19 mouse cellular contexts compared by ENCODE assay signal in the genomic region with DNA sequence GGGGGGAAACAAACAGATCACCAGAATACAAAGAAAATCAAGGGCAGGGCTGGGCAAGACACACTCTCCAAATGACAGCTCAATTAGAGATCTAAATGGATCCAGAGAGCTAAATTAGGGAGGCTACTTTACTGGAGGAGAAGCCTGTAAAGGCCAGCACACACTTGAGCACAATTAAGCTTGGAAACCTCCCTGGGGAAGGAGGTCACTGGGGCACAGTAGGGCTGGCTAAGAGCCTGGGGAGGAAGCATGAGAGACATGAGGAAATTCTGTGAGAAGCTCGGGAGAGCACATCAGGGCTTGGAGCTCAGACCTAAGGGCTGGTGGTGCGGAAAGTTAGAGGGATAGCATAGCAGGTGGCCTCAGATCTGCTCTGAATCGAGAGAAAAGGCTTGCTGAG. TPM values are rescaled to one million over a fixed set of nuclear protein-coding genes. Genes with fewer than 3 reads are reported as not detected.
DNase-seq lines count a peak whose midpoint lies in the region; ATAC-seq and TF ChIP-seq lines count a peak whose summit lies in the region.
"Had no signal": no experiment of that assay in that cellular context is flagged by ENCODE, and none has a peak within 500 bp of the region (broad histone marks: within the 10 kb centered on the region; RNA-seq: fewer than 3 reads in every experiment).

No protein-coding gene starts in this region.

- no peak for TF ChIP-seq POLR2A in brain, embryonic 14.5 days (IDR thresholded peaks at IDR 0.05; ENCODE audit: borderline replicate concordance, extremely low read depth, insufficient read depth, insufficient read length, poor library complexity, severe bottlenecking)

- no peak overlapping the region for H3K4me2 ChIP-seq in embryonic facial prominence, embryonic 14.5 days (ENCODE audit: low read depth, low read length)
- H3K4me2 ChIP-seq: forebrain, embryonic 13.5 days; limb, embryonic 12.5 days; liver, embryonic 15.5 days had no signal

- TF ChIP-seq CTCF in brain, embryonic 14.5 days (IDR thresholded peaks at IDR 0.05; ENCODE audit: borderline replicate concordance, extremely low read depth, insufficient read depth, insufficient read length) = no peak

- H3K4me1 ChIP-seq in embryonic facial prominence, embryonic 14.5 days (ENCODE audit: control insufficient read depth, insufficient read depth, low read length) = no peaks in the 10 kb centered on the region
- H3K4me1 ChIP-seq: forebrain, embryonic 13.5 days; limb, embryonic 12.5 days; liver, embryonic 15.5 days had no signal

- peak; percentile 4 for DNase-seq in gastrocnemius, postnatal 10 days
- no peak for DNase-seq in gastrocnemius, postnatal 14 days
- peak; percentile 20 to 34 for DNase-seq in kidney, postnatal 4 days
- no peak for DNase-seq in kidney, adult 18-20 months
- DNase-seq in brain, embryonic 14.5 days (ENCODE audit: low read depth) = peak; percentile 39
- DNase-seq in embryonic facial prominence, embryonic 14.5 days (ENCODE audit: low spot score) = peak; percentile 4
- DNase-seq in urinary bladder, adult 2 months (ENCODE audit: low spot score) = no peak
- DNase-seq: cerebellum, adult 11 months; cerebellum, postnatal 25 days; kidney, adult 8-10 months; lung, postnatal 14 days; thymus, adult 18-20 months had no signal

- no peak overlapping the region for H3K4me3 ChIP-seq in embryonic facial prominence, embryonic 14.5 days (ENCODE audit: low read depth, low read length)
- H3K4me3 ChIP-seq: forebrain, embryonic 13.5 days; layer of hippocampus, adult 2 months; limb, embryonic 12.5 days; liver, embryonic 15.5 days; myocyte had no signal

- no peaks in the 10 kb centered on the region for H3K36me3 ChIP-seq in embryonic facial prominence, embryonic 14.5 days (ENCODE audit: control insufficient read depth, insufficient read depth, low read length)
- H3K36me3 ChIP-seq: G1E; limb, embryonic 12.5 days; liver, embryonic 15.5 days had no signal

- no peak overlapping the region for H3K27ac ChIP-seq in embryonic facial prominence, embryonic 14.5 days (replicated peaks; ENCODE audit: low read depth, low read length)
- H3K27ac ChIP-seq: forebrain, embryonic 13.5 days; layer of hippocampus, adult 2 months; limb, embryonic 12.5 days; liver, embryonic 15.5 days had no signal

- no peak overlapping the region for H3K9ac ChIP-seq in embryonic facial prominence, embryonic 14.5 days (ENCODE audit: low read depth, low read length)
- H3K9ac ChIP-seq: forebrain, embryonic 13.5 days; limb, embryonic 12.5 days; liver, embryonic 15.5 days had no signal

- 28% methylated on average over 3 of the region's 3 CpGs for WGBS in embryonic facial prominence, embryonic 14.5 days

- H3K27me3 ChIP-seq in embryonic facial prominence, embryonic 14.5 days (replicated peaks; ENCODE audit: control insufficient read depth, insufficient read depth, low read length) = peaks cover 16% of the 10 kb centered on the region
- H3K27me3 ChIP-seq: liver, embryonic 15.5 days had no signal

- H3K9me3 ChIP-seq in embryonic facial prominence, embryonic 14.5 days (ENCODE audit: control insufficient read depth, low read length) = no peaks in the 10 kb centered on the region
- H3K9me3 ChIP-seq: forebrain, embryonic 13.5 days; G1E; limb, embryonic 12.5 days; liver, embryonic 15.5 days had no signal

- ATAC-seq in embryonic facial prominence, embryonic 14.5 days (ENCODE audit: low read depth) = no peak
- ATAC-seq: forebrain, embryonic 13.5 days; hindbrain, embryonic 16.5 days had no signal

- intact Hi-C loops in gastrocnemius, postnatal 14 days (cut with DNase I; ENCODE audit: low total_unique reads) = no loop called here

RNA-seq across cellular contexts. Expression of a gene that starts 6.5 kb away (rescaled TPM):
- total RNA-seq in gastrocnemius, postnatal 10 days (2021) = 10 to 100 TPM; 18.9 to 19.8 TPM
- 1 to 10 TPM; 7.7 to 9.5 TPM for total RNA-seq in gastrocnemius, postnatal 14 days (2021)
- 4.5 and 5.8 TPM in 2 replicates for polyA plus RNA-seq in brain, embryonic 14.5 days (2012; rRNA removed)
- polyA plus RNA-seq in embryonic facial prominence, embryonic 14.5 days (2014; fragmentation: Nextera tagmentation; extraction: Ambion mirVana) = 25.3 and 28.8 TPM in 2 replicates
- 5.5 and 6.3 TPM in 2 replicates for polyA plus RNA-seq in urinary bladder, adult 2 months (2012; rRNA removed)

Comparison
In these comparisons a context has a peak if more than half of its experiments do, and no peak if none do; other contexts are left out.
1. DNase-seq: peak in gastrocnemius, postnatal 10 days (single experiment), kidney, postnatal 4 days (2 of 2), brain, embryonic 14.5 days (single experiment) and embryonic facial prominence, embryonic 14.5 days (single experiment); none in gastrocnemius, postnatal 14 days (single experiment), kidney, adult 18-20 months (single experiment) and urinary bladder, adult 2 months (single experiment).